Mouse (Mus musculus) MEL (cell line): ENCODE results near the gene Arhgap21. TPM values are rescaled to one million over a fixed set of nuclear protein-coding genes. Genes with fewer than 3 reads are reported as not detected.

Experiments used
- DNase-seq: peaks from one replicate; pipeline ENCODE4 v3.0.0; 2011; ENCODE audit warnings: low read depth, low spot score
- H3K27ac ChIP-seq: 2 replicates; pipeline ENCODE4 v1.5.1; 2012; ENCODE audit warnings: low read depth, mild to moderate bottlenecking, control low read depth, low read length, moderate library complexity; ENCODE audit not compliant: control insufficient read depth
- H3K27me3 ChIP-seq, 2 experiments: fragments of 150-350 bp in 1 of 2; sonication (generic) in 1 of 2; 2 replicates each; pipeline ENCODE4 v1.6.1; 2012; ENCODE audit warnings: low read length in 2 of 2, mild to moderate bottlenecking in 2 of 2, improper control_type of control experiment in 1 of 2, moderate library complexity in 1 of 2; ENCODE audit not compliant: insufficient read depth in 2 of 2, control insufficient read depth in 1 of 2
- H3K36me3 ChIP-seq, 2 experiments: 2 replicates each; pipeline ENCODE4 v1.6.1; 2012 to 2014; ENCODE audit warnings: low read length in 2 of 2, improper control_type of control experiment in 1 of 2, inconsistent platforms in 1 of 2, mild to moderate bottlenecking in 1 of 2; ENCODE audit not compliant: insufficient read depth in 2 of 2, control insufficient read depth in 1 of 2
- H3K4me1 ChIP-seq, 2 experiments: fragments of 150-350 bp in 1 of 2; sonication (generic) in 1 of 2; 2 replicates each; pipeline ENCODE4 v1.6.1; 2012; ENCODE audit warnings: low read length in 2 of 2, improper control_type of control experiment in 1 of 2, mild to moderate bottlenecking in 1 of 2; ENCODE audit not compliant: insufficient read depth in 2 of 2, control insufficient read depth in 1 of 2
- H3K4me3 ChIP-seq, 2 experiments: fragments of 150-350 bp in 1 of 2; sonication (generic) in 1 of 2; 2 replicates each; pipeline ENCODE4 v1.5.1; 2012; ENCODE audit warnings: low read depth in 2 of 2, low read length in 2 of 2, mild to moderate bottlenecking in 2 of 2, moderate library complexity in 2 of 2, control low read depth in 1 of 2, improper control_type of control experiment in 1 of 2; ENCODE audit not compliant: control insufficient read depth in 1 of 2, insufficient read depth in 1 of 2
- H3K79me2 ChIP-seq: 2 replicates; pipeline ENCODE4 v1.6.1; 2012; ENCODE audit warnings: mild to moderate bottlenecking, low read length, moderate library complexity; ENCODE audit not compliant: control insufficient read depth, poor library complexity, insufficient read depth
- H3K9ac ChIP-seq: 2 replicates; pipeline ENCODE4 v1.6.1; 2012; ENCODE audit warnings: low read depth, mild to moderate bottlenecking, control low read depth, low read length, moderate library complexity; ENCODE audit not compliant: control insufficient read depth, poor library complexity, severe bottlenecking
- H3K9me3 ChIP-seq: fragments of 150-350 bp; sonication (generic); replicated peaks from 2 replicates; pipeline ENCODE4 v1.6.1; 2012; ENCODE audit warnings: mild to moderate bottlenecking, low read length, improper control_type of control experiment, moderate library complexity; ENCODE audit not compliant: insufficient read depth
- BHLHE40 ChIP-seq: IDR thresholded peaks from 2 replicates; pipeline ENCODE4 v1.6.1; 2012; ENCODE audit warnings: low read depth, mild to moderate bottlenecking, inconsistent platforms, low read length, improper control_type of control experiment, borderline replicate concordance
- CHD2 ChIP-seq: IDR thresholded peaks from 2 replicates; pipeline ENCODE4 v1.6.1; 2011; ENCODE audit warnings: low read length, improper control_type of control experiment
- ELF1 ChIP-seq: IDR thresholded peaks from 2 replicates; pipeline ENCODE4 v1.6.1; 2014; ENCODE audit warnings: low read depth, mild to moderate bottlenecking, inconsistent platforms, low read length, improper control_type of control experiment, moderate library complexity
- GABPA ChIP-seq: IDR thresholded peaks from 2 replicates; pipeline ENCODE4 v1.6.1; 2012; ENCODE audit warnings: low read depth, mild to moderate bottlenecking, inconsistent platforms, low read length, improper control_type of control experiment, moderate library complexity
- GATA1 ChIP-seq: IDR thresholded peaks from 2 replicates; pipeline ENCODE4 v1.6.1; 2011; ENCODE audit warnings: low read depth, low read length, improper control_type of control experiment
- HCFC1 ChIP-seq: IDR thresholded peaks from 2 replicates; pipeline ENCODE4 v1.6.1; 2012; ENCODE audit warnings: low read depth, mild to moderate bottlenecking, inconsistent platforms, low read length, improper control_type of control experiment, moderate library complexity
- KAT2A ChIP-seq: conservative IDR thresholded peaks from 2 replicates; pipeline ENCODE4 v1.6.1; 2012; ENCODE audit warnings: low read depth, low read length, improper control_type of control experiment, inconsistent platforms
- MAFK ChIP-seq: IDR thresholded peaks from 2 replicates; pipeline ENCODE4 v1.6.1; 2011; ENCODE audit warnings: low read depth, mild to moderate bottlenecking, low read length, improper control_type of control experiment, borderline replicate concordance
- MAZ ChIP-seq: IDR thresholded peaks from 2 replicates; pipeline ENCODE4 v1.6.1; 2012; ENCODE audit warnings: low read depth, mild to moderate bottlenecking, inconsistent platforms, low read length, improper control_type of control experiment
- MXI1 ChIP-seq: IDR thresholded peaks from 2 replicates; pipeline ENCODE4 v1.6.1; 2011; ENCODE audit warnings: mild to moderate bottlenecking, low read depth, low read length, improper control_type of control experiment
- MYB ChIP-seq: IDR thresholded peaks from 2 replicates; pipeline ENCODE4 v1.6.1; 2011; ENCODE audit warnings: mild to moderate bottlenecking, low read depth, low read length, improper control_type of control experiment
- MYC ChIP-seq: IDR thresholded peaks from 2 replicates; pipeline ENCODE4 v1.6.1; 2011; ENCODE audit warnings: low read depth, mild to moderate bottlenecking, low read length, improper control_type of control experiment, moderate library complexity
- NELFE ChIP-seq: IDR thresholded peaks from 2 replicates; pipeline ENCODE4 v1.6.1; 2011; ENCODE audit warnings: low read depth, low read length, improper control_type of control experiment
- NRF1 ChIP-seq: IDR thresholded peaks from 2 replicates; pipeline ENCODE4 v1.6.1; 2014; ENCODE audit warnings: low read depth, mild to moderate bottlenecking, inconsistent platforms, low read length, improper control_type of control experiment, moderate library complexity; ENCODE audit not compliant: poor library complexity, insufficient read depth, severe bottlenecking
- POLR2AphosphoS2 ChIP-seq: IDR thresholded peaks from 2 replicates; pipeline ENCODE4 v1.6.1; 2011; ENCODE audit warnings: low read length, improper control_type of control experiment
- POLR2AphosphoS5 ChIP-seq: IDR thresholded peaks from 2 replicates; pipeline ENCODE4 v1.6.1; 2012; ENCODE audit warnings: low read depth, borderline replicate concordance, mild to moderate bottlenecking, inconsistent platforms, low read length, moderate library complexity, mixed read lengths
- RAD21 ChIP-seq: IDR thresholded peaks from 2 replicates; pipeline ENCODE4 v1.6.1; 2011; ENCODE audit warnings: mild to moderate bottlenecking, low read depth, low read length, improper control_type of control experiment
- RCOR1 ChIP-seq: IDR thresholded peaks from 2 replicates; pipeline ENCODE4 v1.6.1; 2012; ENCODE audit warnings: low read depth, mild to moderate bottlenecking, inconsistent platforms, low read length, improper control_type of control experiment
- SIN3A ChIP-seq: IDR thresholded peaks from 2 replicates; pipeline ENCODE4 v1.6.1; 2012; ENCODE audit warnings: low read length, improper control_type of control experiment, inconsistent platforms
- TAL1 ChIP-seq: IDR thresholded peaks from 2 replicates; pipeline ENCODE4 v1.6.1; 2012; ENCODE audit warnings: mild to moderate bottlenecking, inconsistent platforms, low read length, moderate library complexity, mixed read lengths
- TBP ChIP-seq: IDR thresholded peaks from 2 replicates; pipeline ENCODE4 v1.8.0; 2011; ENCODE audit warnings: low read depth, low read length, improper control_type of control experiment
- UBTF ChIP-seq: IDR thresholded peaks from 2 replicates; pipeline ENCODE4 v1.6.1; 2012; ENCODE audit warnings: low read depth, mild to moderate bottlenecking, inconsistent platforms, low read length, improper control_type of control experiment, moderate library complexity, borderline replicate concordance; ENCODE audit not compliant: insufficient read depth
- ZC3H11A ChIP-seq: IDR thresholded peaks from 2 replicates; pipeline ENCODE4 v1.6.1; 2012; ENCODE audit warnings: low read depth, mild to moderate bottlenecking, inconsistent platforms, low read length, improper control_type of control experiment
- ZNF384 ChIP-seq: IDR thresholded peaks from 2 replicates; pipeline ENCODE4 v1.6.1; 2012; ENCODE audit warnings: low read depth, mild to moderate bottlenecking, inconsistent platforms, low read length, improper control_type of control experiment
- polyA plus RNA-seq, 2 experiments: library from polyadenylated mRNA; stranded (reverse) in 1 of 2; unstranded in 1 of 2; fragments of >175 nt in 1 of 2; fragments of >200 nt in 1 of 2; gene quantifications; 2 replicates each; pipeline versions ENCODE4 v1.2.1 to v1.2.4; 2012; ENCODE audit warnings: low replicate concordance in 2 of 2, low read depth in 1 of 2; ENCODE audit not compliant: insufficient read length in 2 of 2, insufficient read depth in 1 of 2, missing spikeins in 1 of 2
- total RNA-seq: library from RNA; depleted of rRNA; stranded (reverse); fragments of 300-350 nt; gene quantifications from 2 replicates; pipeline ENCODE4 v1.2.3, GENCODE M21; 2012

Arhgap21 gene
- total and polyA plus RNA-seq, 3 experiments: 12.4 to 104 (median 30.6) TPM

DNA sequence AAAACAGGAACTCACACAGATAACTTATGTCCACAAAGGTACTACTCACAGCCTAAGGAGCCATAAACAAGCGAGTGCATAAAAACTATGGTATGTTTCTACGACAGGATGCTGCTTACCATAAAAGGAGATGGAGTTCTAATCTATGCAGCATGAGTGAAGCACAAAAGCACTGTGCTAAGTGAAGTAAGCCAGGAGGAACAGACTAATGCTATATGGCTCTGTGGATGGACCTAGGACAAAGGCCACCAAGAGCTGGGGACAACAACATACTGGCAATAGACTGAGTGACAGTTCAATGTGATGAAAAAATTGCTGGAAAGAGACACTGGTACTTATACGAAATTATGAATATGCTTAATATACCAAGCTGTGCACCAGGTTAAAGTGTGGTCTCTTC is 19.5 kb downstream of the Arhgap21 start:
- Histone ChIP-seq H3K36me3 (peaks cover 0 to 13% of the 10 kb centered on the region in 2 experiments; a peak in 2 of 4 replicates), H3K9me3 (no peaks in the 10 kb centered on the region), H3K79me2 (peaks cover 51% of the 10 kb centered on the region), H3K4me1 (peaks cover 7 to 10% of the 10 kb centered on the region in 2 experiments), H3K9ac (no peak overlapping the region), H3K4me3 (no peak overlapping the region), H3K27me3 (no peaks in the 10 kb centered on the region), H3K27ac (no peak overlapping the region)
- DNase-seq: no peak
- TF ChIP-seq TBP (no peak), MAFK (no peak)

GRCm38 (mm10) chr2:20947036-20947435 is 21.6 kb downstream of the Arhgap21 start:
- Histone ChIP-seq H3K36me3 (peaks cover 0 to 29% of the 10 kb centered on the region in 2 experiments; a peak in 2 of 4 replicates), H3K27me3 (no peaks in the 10 kb centered on the region), H3K4me1 (peaks cover 16% of the 10 kb centered on the region in 2 experiments), H3K79me2 (peaks cover 45% of the 10 kb centered on the region), H3K4me3 (no peak overlapping the region), H3K9me3 (no peaks in the 10 kb centered on the region), H3K9ac (no peak overlapping the region), H3K27ac (no peak overlapping the region)
- DNase-seq: no peak
- TF ChIP-seq MAFK: no peak
- TF ChIP-seq POLR2AphosphoS5: no peak
- TF ChIP-seq MAZ: no peak
- TF ChIP-seq MYB: no peak
- no peak for TF ChIP-seq TAL1
- no peak for TF ChIP-seq RCOR1
- no peak for TF ChIP-seq KAT2A
- no peak for TF ChIP-seq MXI1
- no peak for TF ChIP-seq TBP
- TF ChIP-seq ZNF384: no peak
- no peak for TF ChIP-seq UBTF
- TF ChIP-seq SIN3A: no peak
- TF ChIP-seq MYC: no peak

DNA sequence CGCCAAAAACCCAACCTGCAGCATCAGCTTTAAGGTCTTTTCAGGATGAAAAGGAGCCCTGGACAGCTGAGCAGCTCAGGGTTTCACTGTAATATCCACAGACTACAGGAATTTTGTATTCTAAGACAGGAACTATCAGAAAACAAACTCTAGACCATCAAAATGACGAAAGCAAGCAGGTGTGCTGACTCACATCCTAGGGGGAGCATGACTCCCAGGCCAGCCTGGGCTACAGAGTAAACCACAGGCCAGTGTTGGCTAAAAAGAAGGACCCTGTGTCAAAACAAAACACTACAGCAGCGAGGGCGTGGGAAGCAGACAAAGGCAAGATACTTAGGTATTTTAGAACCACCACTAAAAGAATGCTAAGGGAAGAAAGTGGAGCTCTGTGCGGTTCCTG is 23.1 kb downstream of the Arhgap21 start:
- Histone ChIP-seq H3K27me3 (no peaks in the 10 kb centered on the region), H3K9me3 (no peaks in the 10 kb centered on the region), H3K4me3 (no peak overlapping the region), H3K9ac (no peak overlapping the region), H3K79me2 (peaks cover 49% of the 10 kb centered on the region), H3K27ac (no peak overlapping the region), H3K36me3 (peaks cover 0 to 20% of the 10 kb centered on the region in 2 experiments; a peak in 2 of 4 replicates), H3K4me1 (peaks cover 17 to 18% of the 10 kb centered on the region in 2 experiments)
- no peak for DNase-seq
- TF ChIP-seq HCFC1 (no peak), GABPA (no peak), KAT2A (no peak), NELFE (no peak), BHLHE40 (no peak), ELF1 (no peak), POLR2AphosphoS5 (no peak), ZNF384 (no peak), MAZ (no peak), TBP (no peak), MAFK (no peak), RAD21 (no peak), TAL1 (no peak), MYB (no peak), POLR2AphosphoS2 (no peak), GATA1 (no peak), CHD2 (no peak), ZC3H11A (no peak), NRF1 (no peak)
